Mouse (Mus musculus): ENCODE data around the gene Gbx1. TPM values are rescaled to one million over a fixed set of nuclear protein-coding genes. Genes with fewer than 3 reads are reported as not detected.

The Gbx1 gene
- total RNA-seq, 2 experiments from 2014 or later: not detected

DNA sequence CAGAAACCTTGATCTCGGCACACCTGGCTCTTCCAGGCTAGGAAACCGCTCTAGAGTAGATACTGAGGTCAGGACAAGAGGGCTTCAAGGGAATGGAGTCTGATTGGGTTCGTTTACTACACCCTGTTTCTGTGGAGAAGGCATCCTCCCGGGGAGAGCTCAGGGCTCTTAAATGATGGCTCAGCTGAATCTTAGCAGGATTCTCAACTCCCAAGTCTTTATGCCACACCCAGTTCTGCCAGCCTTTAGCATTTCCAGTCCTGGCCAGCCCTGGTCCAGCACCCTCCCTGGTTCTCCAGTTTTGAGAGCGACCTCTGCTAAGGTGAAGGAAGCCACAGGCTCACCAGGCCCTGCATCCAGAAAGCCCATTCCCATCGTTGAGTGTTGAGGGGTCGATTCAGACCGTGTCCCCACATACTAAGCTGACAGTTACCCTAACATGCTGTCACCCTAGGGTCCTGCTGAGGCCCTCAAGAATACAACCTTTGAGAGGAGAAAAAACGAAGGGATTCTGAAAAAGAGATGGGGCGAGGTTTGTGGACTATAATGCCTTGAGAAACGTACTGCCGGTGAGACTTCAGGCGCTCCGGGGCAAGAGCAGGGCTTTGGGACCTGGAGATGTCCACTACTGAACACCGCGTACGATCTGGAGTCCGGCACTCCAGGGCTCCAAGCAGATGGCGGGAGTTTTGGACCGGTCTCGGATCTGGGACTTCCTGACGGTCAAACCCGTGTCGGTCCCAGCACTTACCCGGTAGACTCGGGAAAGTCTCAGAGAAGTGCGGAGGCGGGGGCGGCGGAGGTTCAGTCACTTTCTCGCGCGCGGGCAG lies 1.4 kb downstream of the Gbx1 start:
- DNase-seq (ENCODE audit: low spot score in 2 of 2): no peak

DNA sequence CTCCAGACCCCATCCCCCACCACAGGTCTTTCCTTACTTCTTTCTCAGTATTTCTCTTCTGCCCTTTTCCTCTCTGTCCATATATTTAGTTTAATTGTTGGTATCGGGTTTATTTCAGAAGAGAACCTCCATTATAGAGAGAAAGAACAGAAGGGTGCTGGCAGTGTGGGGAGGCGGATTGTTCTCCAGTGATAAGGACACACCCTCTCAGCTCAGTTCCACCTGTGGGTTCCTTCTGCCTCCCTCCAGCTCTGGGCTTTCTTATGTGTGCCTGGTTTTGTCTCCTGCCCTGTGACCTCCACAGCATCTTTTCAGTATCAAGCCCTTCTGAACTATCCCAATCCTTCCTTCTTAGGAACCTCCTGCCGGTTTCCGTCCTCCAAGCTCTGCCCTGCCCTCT lies 2.5 kb downstream of the Gbx1 start:
- no peak for DNase-seq (ENCODE audit: low spot score in 2 of 2)

DNA sequence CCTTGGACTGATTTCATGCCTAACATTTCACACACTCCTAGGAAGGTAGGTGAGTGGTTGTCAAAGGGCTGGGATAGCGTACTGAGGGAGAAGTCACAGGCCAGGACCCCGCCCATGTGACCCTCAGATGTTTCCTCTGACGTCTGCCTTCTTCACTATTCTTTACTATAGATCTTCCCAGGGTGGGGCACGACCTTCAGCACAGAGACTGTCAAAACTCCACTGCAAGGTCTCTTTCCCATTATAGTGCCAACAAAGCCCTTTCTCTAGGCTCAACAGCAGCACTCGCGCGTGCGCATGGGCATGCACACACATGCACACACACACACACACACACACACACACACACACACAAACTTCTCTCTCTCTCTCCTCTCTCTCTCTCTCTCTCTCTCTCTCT lies 3.2 kb downstream of the Gbx1 start:
- no peak for DNase-seq (ENCODE audit: low spot score in 2 of 2)

DNA sequence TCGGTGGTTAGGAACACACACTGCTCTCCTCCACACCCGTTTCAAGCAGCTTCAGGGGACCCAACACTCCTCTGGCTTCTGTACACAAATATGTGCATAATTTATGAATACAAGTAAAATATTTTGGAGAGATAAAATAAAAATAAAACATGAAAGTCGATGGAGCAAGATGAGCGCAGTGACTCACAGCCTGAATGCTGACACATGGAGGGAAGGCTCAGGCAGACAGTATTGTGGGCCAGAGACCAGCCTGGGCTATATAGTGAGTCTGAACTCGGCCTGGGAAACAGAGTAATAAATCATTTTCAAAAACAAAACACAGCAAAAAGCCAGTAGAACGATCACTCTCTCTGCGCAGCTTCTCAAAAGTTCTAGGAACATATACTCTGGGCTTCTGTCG lies 5.6 kb downstream of the Gbx1 start:
- no peak for DNase-seq (ENCODE audit: low spot score in 2 of 2)

DNA sequence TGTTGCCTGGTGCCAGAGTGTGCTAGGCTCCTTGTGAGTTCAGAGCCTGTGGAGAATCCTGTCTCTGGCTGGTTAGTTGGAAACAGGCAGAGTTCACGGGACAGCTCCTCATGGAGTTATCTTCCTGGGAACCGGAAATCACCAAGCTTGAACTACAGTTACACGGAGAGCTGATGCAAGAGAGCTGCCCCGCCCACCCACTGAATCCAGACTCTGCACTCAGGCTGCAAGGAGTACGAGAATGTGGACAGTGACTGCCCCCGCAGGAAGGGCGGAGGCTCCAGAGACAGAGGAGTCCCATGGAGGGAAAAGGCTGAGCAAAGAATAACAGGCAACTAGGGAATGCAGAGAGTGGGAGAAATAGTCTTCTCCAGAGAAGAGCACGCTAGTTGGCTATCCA lies 14.7 kb downstream of the Gbx1 start:
- DNase-seq (ENCODE audit: low spot score in 2 of 2): no peak

DNA sequence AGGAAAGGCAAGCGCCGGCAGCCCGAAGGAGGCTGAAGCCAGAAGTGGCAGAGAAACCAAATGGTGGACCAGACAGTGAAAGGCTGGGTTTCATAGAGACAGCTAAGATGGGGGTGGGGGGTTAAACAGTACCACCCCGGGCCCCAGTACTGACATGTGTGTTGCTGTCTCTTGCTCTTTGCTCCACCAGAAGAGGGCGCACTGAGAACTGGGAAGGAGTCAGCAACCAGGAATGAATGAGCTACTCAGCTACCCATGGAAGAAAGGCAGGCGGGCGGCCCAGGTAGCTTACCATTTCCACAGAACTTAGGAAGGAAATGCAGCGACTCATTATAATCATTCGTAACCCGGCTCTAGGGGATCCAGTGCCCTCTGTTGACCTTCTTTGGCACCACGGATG lies 16.4 kb downstream of the Gbx1 start:
- DNase-seq (ENCODE audit: low spot score in 2 of 2): peak; percentile 53 to 62

DNA sequence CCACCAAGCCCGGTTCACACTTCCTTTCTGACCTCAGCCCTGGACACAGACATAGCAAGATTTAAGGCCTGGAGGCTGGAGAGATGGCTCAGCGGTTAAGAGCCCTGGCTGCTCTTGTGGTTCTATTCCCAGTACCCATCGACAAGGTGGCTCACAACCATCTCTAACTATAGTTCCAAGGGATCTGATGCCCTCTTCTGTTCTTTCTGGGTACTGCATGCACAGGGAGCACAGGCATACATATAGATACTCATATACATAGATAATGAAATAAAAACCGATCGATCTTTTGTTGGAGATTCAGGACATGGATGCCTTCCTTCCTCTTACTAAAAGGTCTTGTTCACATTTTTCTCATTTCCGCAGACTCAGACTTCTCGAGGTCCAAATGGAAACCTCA lies 18.6 kb downstream of the Gbx1 start:
- no peak for DNase-seq (ENCODE audit: low spot score in 2 of 2)

DNA sequence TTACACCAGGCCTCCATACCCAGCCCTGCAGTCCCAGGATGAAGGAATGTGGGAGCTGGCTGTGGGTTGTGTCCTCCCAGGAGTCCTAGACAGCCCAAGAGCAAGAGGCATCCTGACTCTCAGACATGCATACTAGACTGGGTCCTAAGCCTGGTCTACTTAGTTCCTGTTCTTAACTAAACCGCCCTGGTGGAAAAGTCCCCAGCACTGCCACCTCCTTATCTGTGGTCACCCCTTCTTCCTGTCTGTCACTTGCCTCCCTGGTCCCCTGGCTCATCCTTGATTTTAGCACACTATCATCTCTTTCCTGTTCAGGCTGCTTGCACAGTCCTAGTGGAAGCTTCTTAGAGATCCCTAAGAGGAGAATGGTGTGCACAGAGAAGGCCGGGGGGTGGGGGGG lies 21.5 kb downstream of the Gbx1 start:
- DNase-seq (ENCODE audit: low spot score in 2 of 2): no peak

DNA sequence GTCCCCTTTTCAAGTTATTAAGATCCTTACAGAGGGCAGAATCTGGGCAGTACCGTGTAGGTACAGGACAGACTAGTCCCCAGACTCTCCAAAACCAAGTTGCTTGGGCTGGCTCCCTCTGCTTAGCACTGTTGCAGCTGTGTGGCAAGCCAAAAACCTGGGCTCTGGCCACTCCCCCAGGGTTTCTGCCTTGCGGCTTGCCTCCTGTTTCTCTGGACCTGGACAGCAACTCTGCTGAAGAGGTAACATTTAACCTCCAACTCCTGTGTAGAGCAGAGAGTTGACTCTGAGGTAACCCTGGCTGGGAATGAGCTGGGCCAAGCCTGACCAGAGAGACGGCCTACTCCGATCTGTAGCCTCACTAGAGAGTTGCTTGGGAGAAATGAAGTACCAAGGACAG lies 24.2 kb downstream of the Gbx1 start:
- DNase-seq (ENCODE audit: low spot score in 2 of 2): no peak

DNA sequence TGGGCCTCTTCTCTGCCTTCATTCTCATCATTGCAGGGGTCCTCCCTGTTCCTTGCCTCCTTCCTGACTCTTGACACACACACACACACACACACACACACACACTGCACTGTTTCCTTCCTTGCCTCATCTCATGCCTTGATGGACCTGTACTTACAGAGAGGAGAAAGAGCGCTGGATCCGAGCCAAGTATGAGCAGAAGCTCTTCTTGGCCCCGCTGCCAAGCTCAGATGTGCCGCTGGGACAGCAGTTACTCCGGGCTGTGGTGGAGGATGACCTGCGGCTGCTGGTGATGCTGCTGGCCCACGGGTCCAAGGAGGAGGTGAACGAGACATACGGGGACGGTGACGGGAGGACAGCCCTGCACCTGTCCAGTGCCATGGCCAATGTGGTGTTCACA lies 26.2 kb downstream of the Gbx1 start:
- DNase-seq (ENCODE audit: low spot score in 2 of 2): no peak

DNA sequence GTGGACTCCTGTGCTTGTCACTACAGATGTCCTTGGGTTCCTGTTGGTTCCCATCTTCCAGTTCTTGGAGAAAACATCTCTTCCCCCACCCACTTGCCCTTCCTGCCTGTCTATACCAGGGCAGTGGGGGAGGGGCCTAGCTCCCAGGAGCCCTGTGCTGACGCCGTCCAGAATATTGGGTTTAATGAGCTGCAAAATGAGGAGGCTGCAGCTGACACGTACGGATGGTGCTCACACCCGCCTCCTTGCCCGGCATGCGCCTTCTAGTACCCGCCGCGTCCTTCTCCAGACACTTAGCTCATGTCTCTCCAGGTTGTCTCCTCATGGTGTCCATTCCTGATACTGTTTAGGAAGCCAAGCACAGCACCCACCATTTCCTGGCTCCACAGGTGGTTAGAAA lies 27.9 kb downstream of the Gbx1 start:
- DNase-seq (ENCODE audit: low spot score in 2 of 2): no peak

DNA sequence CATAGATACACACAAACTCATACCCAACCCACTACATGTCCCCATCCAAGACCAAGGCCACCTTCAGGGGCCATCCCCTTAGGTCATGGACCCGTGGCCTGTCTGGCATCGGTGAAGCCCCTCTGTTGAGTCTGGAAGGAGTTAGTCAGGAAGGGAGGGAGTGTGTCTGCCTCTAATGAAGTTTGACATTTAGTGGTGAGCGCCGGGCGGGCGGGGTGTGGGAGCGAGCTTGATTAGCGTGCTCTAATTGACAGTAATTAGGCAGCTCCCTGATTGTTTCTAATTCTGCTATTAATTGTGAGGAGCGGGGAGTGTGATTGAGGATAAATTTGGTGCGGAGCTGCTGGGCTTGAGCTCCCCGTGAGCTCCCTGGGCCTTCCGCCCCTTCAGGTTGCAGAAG lies 29.5 kb downstream of the Gbx1 start:
- DNase-seq (ENCODE audit: low spot score in 2 of 2): no peak

DNA sequence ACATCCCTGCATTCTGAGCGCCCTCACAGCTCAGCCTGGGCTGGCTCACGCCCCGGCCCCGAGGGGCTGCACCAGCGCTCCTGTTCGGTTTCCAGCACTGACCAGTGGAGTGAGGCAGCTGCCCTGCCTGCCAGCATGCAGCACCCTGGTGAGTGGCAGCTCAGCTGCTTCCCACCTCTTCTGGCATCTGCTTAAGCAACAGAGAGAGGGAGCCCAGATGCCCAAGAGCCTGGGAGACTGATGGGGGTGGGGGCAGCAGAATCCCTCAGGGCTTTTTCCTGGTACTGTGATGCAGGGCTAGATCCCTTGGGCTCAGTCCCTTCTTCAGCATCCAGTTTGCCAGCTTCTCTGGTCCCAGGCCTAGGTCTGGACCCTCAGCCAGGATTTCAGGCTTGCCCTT lies 30.2 kb downstream of the Gbx1 start:
- DNase-seq (ENCODE audit: low spot score in 2 of 2): no peak

DNA sequence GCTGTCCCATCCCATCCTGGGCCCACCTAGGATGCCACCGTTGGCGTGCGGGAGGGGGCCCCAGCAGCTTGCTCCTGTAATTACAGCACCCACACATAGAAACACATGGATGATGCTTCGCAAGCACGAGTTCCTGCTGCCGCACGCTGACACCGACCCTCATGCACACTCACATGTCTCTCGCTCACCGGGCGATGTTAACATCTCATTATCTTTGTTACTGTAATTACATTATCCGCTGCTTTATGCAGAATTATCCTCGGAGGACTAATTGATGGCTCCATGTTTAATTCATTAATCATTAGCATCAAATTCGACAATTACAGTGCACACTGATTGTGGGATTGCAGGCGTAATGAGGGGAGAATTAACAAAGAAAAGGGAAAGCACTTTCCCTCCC lies 32.0 kb downstream of the Gbx1 start:
- DNase-seq (ENCODE audit: low spot score in 2 of 2): no peak

DNA sequence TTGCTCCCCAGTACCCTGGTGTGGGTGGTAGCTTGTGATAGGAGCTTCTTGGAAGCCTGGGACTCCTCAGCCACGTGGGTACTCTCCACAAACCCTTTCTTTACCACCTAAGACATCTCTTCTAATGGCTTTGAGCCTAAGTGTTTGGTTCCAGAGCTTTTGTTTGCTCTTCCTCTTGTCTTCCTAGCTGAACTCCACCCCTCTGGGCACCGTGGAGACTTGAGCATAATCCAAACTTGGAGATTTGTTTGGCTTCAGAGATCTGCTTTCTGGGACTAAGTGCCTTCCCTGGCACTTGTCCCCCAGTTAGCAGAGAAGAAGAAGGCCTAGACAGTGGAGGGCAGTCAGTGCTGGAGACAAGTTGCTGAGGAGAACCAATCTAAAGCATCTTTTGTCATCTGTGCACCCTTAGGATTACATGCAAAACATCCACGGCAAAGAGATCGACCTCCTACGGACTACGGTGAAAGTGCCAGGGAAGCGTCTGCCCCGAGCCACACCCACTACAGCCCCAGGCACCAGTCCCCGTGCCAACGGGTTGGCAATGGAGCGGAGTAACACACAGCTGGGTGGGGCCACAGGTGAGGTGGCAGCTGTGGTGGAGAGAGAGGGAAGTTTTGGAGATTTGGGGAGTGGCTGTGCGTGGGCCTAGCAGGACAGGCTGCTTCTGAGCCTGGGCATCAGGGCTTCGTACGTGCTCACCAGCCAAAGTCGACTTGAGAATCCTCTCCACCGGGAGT lies 34.3 kb downstream of the Gbx1 start:
- no peak for DNase-seq (ENCODE audit: low spot score in 2 of 2)

DNA sequence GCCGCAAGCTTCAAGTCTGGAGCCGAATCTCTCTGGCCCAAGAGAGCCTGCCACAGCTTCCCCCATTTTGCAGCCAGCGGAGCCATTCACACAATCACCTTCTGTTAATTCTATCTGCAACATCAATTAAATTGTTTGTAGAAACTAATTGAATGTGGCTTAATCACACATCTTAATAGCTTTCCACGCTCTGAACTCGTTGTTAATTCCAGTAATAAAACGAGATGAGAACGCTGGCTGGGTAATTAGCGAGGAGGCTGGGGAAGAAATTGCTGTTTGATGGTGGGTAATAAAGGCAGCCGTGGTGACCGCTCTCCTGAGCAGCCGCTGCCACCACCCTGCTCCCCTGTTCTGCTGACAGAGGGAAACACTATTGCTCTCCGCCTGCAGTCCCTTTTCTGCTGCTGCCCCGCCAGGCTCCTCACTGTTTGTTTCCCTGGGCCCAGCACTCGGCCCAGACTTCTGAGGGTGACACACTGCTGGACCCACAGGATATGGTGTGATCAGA lies 36.5 kb downstream of the Gbx1 start:
- no peak for DNase-seq (ENCODE audit: low spot score in 2 of 2)

DNA sequence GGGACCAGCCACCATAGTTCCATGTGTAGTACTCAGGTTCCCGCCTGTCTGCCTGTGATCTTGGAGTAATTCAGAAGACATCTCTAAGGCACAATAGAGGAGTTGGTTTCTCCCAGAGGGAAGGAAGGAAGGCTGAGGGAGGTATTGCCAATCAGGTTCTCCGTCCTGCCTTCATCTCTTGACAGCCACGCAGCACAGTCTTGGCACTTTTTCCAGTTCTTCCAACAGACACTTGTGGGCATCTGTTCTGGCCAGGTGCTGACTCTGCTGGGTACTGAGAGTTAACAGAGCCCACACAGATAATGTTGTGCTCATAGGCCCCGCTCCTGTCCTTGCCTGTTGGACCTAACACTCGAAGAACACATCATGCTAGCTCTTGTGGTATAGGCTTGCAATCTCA lies 40.3 kb downstream of the Gbx1 start:
- no peak for DNase-seq (ENCODE audit: low spot score in 2 of 2)

DNA sequence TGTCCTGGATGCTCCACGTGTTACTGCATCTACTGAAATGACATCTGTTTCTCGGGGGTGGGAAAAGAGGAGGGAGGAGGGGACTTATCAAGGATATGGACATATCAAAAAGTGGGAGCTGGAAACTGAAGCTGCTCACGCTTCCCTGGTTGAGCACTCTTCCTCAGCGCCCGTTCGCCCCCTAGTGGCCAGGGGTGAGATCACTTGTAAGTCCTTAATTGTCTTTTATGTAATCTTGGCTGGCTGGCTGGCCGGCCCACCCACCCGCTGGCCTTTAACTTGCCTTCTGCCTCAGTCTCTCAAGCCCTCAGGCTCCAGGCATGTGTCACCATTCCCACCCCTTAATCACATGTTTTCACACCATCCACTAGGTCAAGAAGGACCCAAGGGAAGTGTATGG lies 40.9 kb downstream of the Gbx1 start:
- DNase-seq (ENCODE audit: low spot score in 2 of 2): peak; percentile 86 to 91

DNA sequence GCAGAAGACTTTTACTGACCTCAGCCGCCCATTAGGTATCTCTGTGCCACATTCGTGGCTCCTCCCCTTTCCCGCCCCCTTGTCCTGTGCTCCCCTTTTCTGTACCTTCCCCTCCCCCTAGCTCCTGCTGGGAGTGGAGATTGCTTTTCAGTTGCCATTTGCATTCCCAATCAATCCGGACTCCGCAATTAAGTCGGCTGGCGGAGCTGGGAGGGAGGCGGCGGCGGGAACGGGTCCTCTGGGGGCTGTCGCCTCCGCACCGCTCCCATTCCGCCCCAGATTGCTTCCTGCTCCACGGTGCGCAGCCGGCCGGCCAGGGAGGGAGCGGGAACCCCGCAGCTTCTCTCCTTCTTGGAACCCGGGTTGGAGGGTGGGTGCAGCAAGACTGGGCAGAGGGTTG lies 42.0 kb downstream of the Gbx1 start:
- no peak for DNase-seq (ENCODE audit: low spot score in 2 of 2)

DNA sequence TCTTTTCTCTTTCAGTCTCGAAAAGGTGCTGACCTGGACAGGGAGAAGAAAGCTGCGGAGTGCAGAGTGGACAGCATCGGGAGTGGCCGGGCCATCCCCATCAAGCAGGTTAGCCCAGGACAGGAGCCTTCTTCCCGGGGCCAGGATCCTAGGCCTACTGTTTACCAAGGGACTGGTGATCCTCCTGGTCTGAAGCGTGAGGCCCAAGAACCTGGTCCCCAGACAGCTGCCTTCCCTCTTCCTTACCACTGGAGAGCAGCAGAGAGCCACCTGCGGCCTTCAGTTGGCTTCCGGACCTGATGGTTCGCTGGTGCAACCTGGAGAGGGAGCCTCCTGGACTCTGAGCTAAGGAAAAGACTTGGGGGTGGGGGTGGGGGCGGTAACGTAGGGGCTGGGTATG lies 43.7 kb downstream of the Gbx1 start:
- peak in 1 of 2 experiments; percentile 33 for DNase-seq (ENCODE audit: low spot score in 2 of 2)

DNA sequence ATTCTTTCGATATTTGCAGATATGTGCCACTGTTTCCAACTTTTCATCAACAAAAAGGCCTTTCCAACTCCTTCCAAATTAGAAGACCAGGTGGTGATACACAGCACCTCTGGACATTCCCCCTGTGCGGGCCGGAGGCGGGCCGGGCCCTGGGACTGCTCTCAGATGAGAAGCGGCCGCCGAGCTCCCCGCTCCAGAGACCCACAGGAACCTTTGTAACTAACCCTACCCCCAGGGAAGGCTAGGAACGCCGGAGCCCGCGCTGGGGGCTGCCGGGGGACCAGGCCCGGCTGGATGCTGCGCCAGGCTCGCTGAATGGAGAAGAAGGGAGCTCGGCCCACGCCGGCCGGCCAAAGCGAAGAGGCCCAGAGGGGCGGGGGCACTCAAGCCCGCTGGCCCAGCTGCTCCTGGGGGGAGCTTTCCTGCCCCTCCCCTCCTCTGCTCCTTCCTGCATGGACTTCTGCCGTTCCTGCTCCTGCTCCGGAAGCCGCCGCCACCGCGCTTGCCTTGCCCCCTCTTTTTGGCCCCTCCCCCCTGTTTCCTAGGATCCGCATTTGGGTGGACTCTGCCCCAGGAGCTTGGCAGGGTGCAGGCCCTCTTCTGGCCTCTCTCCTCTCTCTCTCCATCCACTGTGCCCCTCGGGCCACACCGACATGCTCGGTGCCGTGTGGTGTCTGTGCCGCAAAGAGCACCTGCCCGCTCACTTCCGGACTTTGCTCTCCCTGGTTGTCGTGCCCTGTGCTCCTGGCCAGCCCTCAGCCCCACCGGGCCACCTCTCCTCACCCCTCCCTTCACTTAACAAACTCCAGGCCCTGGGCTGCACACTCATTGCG lies 44.5 kb downstream of the Gbx1 start:
- DNase-seq (ENCODE audit: low spot score in 2 of 2): no peak

DNA sequence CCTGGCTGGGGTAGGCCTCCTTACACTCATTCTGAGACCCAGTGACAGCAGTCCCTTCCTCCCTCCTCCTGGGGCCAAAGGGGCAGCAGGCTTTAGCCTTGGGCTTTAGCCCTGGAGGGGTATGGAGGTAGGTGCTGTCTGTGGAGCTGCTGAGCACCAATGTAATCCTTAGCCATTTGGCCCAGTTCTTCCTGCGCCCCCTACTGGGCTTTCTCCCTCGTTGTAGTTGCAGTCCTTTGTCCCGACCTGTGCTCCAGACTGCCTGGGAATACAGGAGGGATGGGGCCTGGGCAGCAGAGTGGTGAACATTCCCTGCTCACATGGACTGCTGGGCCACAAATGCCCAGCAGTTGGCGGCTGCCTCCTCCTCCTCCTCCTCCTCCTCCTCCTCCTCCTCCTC lies 45.4 kb downstream of the Gbx1 start:
- peak; percentile 60 to 63 for DNase-seq (ENCODE audit: low spot score in 2 of 2)

Measured in adrenal gland, adult 18-20 months (tissue).